Mouse (Mus musculus): Measurements from ENCODE around the gene Ace3. TPM values are rescaled to one million over a fixed set of nuclear protein-coding genes. Genes with fewer than 3 reads are reported as not detected.

Gene Ace3
- polyA plus RNA-seq, 1 experiment from 2014 or later: not detected

GRCm38 (mm10) chr11:105974593-105974992 lies 19.9 kb upstream of the Ace3 start:
- Histone ChIP-seq H3K9me3 (ENCODE audit: control insufficient read depth, low read length) (no peaks in the 10 kb centered on the region), H3K4me2 (replicated peaks; ENCODE audit: low read depth, low read length) (no peak overlapping the region), H3K36me3 (ENCODE audit: control insufficient read depth, insufficient read depth, low read length) (no peaks in the 10 kb centered on the region), H3K4me3 (ENCODE audit: low read length) (no peak overlapping the region), H3K27ac (ENCODE audit: low read depth, low read length) (no peak overlapping the region), H3K9ac (ENCODE audit: low read depth, low read length) (no peak overlapping the region), H3K27me3 (ENCODE audit: control insufficient read depth, insufficient read depth, low read length) (peaks cover 2% of the 10 kb centered on the region; the same call in 1 of the 2 replicates), H3K4me1 (ENCODE audit: control insufficient read depth, insufficient read depth, low read length) (no peaks in the 10 kb centered on the region)
- 91% methylated on average over 6 of the region's 6 CpGs for WGBS
- ATAC-seq (ENCODE audit: low FRiP score, low TSS enrichment): no peak

GRCm38 (mm10) chr11:105975050-105975449 lies 19.4 kb upstream of the Ace3 start:
- no peak overlapping the region for H3K4me2 ChIP-seq (replicated peaks; ENCODE audit: low read depth, low read length)
- H3K9me3 ChIP-seq (ENCODE audit: control insufficient read depth, low read length): no peaks in the 10 kb centered on the region
- no peak overlapping the region for H3K27ac ChIP-seq (ENCODE audit: low read depth, low read length)
- no peaks in the 10 kb centered on the region for H3K4me1 ChIP-seq (ENCODE audit: control insufficient read depth, insufficient read depth, low read length)
- H3K27me3 ChIP-seq (ENCODE audit: control insufficient read depth, insufficient read depth, low read length): no peaks in the 10 kb centered on the region
- no peak overlapping the region for H3K4me3 ChIP-seq (ENCODE audit: low read length)
- ATAC-seq (ENCODE audit: low FRiP score, low TSS enrichment): no peak
- no peak overlapping the region for H3K9ac ChIP-seq (ENCODE audit: low read depth, low read length)
- WGBS: 86% methylated on average over 3 of the region's 3 CpGs
- no peaks in the 10 kb centered on the region for H3K36me3 ChIP-seq (ENCODE audit: control insufficient read depth, insufficient read depth, low read length)

DNA sequence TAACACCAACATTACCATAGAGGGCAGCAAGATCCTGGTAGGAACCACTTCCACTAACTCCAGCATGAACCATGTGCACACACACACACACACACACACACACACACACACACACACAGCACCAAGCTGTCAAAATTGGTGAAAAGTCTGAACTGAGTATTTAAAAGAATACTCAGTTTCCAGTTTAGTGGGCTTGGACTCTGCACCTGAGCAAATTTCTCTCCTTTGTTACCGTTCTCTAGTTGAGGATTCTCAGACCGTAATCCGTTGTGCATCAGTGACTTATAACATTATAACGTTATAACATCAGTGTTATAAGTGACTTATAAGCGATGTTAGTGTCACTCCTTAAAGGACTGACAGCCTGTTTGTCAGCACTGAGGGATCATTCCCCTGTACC lies 18.8 kb upstream of the Ace3 start:
- Histone ChIP-seq H3K4me3 (ENCODE audit: low read length) (no peak overlapping the region), H3K27me3 (ENCODE audit: control insufficient read depth, insufficient read depth, low read length) (no peaks in the 10 kb centered on the region), H3K9ac (ENCODE audit: low read depth, low read length) (no peak overlapping the region), H3K4me1 (ENCODE audit: control insufficient read depth, insufficient read depth, low read length) (no peaks in the 10 kb centered on the region), H3K4me2 (replicated peaks; ENCODE audit: low read depth, low read length) (no peak overlapping the region), H3K27ac (ENCODE audit: low read depth, low read length) (no peak overlapping the region), H3K36me3 (ENCODE audit: control insufficient read depth, insufficient read depth, low read length) (no peaks in the 10 kb centered on the region), H3K9me3 (ENCODE audit: control insufficient read depth, low read length) (no peaks in the 10 kb centered on the region)
- ATAC-seq (ENCODE audit: low FRiP score, low TSS enrichment): no peak
- 87% methylated on average over 5 of the region's 5 CpGs for WGBS

- H3K27me3 ChIP-seq (ENCODE audit: control insufficient read depth, insufficient read depth, low read length): no peaks in the 10 kb centered on the region
- no peaks in the 10 kb centered on the region for H3K4me1 ChIP-seq (ENCODE audit: control insufficient read depth, insufficient read depth, low read length)
- H3K9me3 ChIP-seq (ENCODE audit: control insufficient read depth, low read length): no peaks in the 10 kb centered on the region
- no peak overlapping the region for H3K4me3 ChIP-seq (ENCODE audit: low read length)
- H3K36me3 ChIP-seq (ENCODE audit: control insufficient read depth, insufficient read depth, low read length): no peaks in the 10 kb centered on the region
- H3K27ac ChIP-seq (ENCODE audit: low read depth, low read length): no peak overlapping the region
- 82% methylated on average over 2 of the region's 2 CpGs for WGBS
- H3K4me2 ChIP-seq (replicated peaks; ENCODE audit: low read depth, low read length): no peak overlapping the region
- ATAC-seq (ENCODE audit: low FRiP score, low TSS enrichment): no peak
- no peak overlapping the region for H3K9ac ChIP-seq (ENCODE audit: low read depth, low read length)
These were observed 16.2 kb upstream of the Ace3 start for GRCm38 (mm10) chr11:105978232-105978631.

- Histone ChIP-seq H3K9ac (ENCODE audit: low read depth, low read length) (no peak overlapping the region), H3K4me3 (ENCODE audit: low read length) (no peak overlapping the region), H3K9me3 (ENCODE audit: control insufficient read depth, low read length) (no peaks in the 10 kb centered on the region), H3K27me3 (ENCODE audit: control insufficient read depth, insufficient read depth, low read length) (no peaks in the 10 kb centered on the region), H3K4me2 (replicated peaks; ENCODE audit: low read depth, low read length) (no peak overlapping the region), H3K36me3 (ENCODE audit: control insufficient read depth, insufficient read depth, low read length) (no peaks in the 10 kb centered on the region), H3K4me1 (ENCODE audit: control insufficient read depth, insufficient read depth, low read length) (no peaks in the 10 kb centered on the region), H3K27ac (ENCODE audit: low read depth, low read length) (no peak overlapping the region)
- no peak for ATAC-seq (ENCODE audit: low FRiP score, low TSS enrichment)
- 64% methylated on average over 5 of the region's 5 CpGs for WGBS
These were observed 15.8 kb upstream of the Ace3 start for GRCm38 (mm10) chr11:105978634-105979033.

- 76% methylated on average over 4 of the region's 4 CpGs for WGBS
These were observed 10.0 kb upstream of the Ace3 start for GRCm38 (mm10) chr11:105984452-105984851.

GRCm38 (mm10) chr11:105987446-105987845 lies 7.0 kb upstream of the Ace3 start:
- ATAC-seq (ENCODE audit: low FRiP score, low TSS enrichment): no peak
- no peaks in the 10 kb centered on the region for H3K27me3 ChIP-seq (ENCODE audit: control insufficient read depth, insufficient read depth, low read length)
- 76% methylated on average over 6 of the region's 6 CpGs for WGBS
- H3K9ac ChIP-seq (ENCODE audit: low read depth, low read length): no peak overlapping the region
- H3K4me3 ChIP-seq (ENCODE audit: low read length): no peak overlapping the region
- no peaks in the 10 kb centered on the region for H3K9me3 ChIP-seq (ENCODE audit: control insufficient read depth, low read length)
- H3K36me3 ChIP-seq (ENCODE audit: control insufficient read depth, insufficient read depth, low read length): no peaks in the 10 kb centered on the region
- no peak overlapping the region for H3K27ac ChIP-seq (ENCODE audit: low read depth, low read length)
- no peak overlapping the region for H3K4me2 ChIP-seq (replicated peaks; ENCODE audit: low read depth, low read length)
- no peaks in the 10 kb centered on the region for H3K4me1 ChIP-seq (ENCODE audit: control insufficient read depth, insufficient read depth, low read length)

More at GRCm38 (mm10) chr11:105984452-105984851, 10.0 kb upstream of the Ace3 start:
- Histone ChIP-seq H3K9me3 (ENCODE audit: control insufficient read depth, low read length) (no peaks in the 10 kb centered on the region), H3K27ac (ENCODE audit: low read depth, low read length) (no peak overlapping the region), H3K9ac (ENCODE audit: low read depth, low read length) (no peak overlapping the region), H3K27me3 (ENCODE audit: control insufficient read depth, insufficient read depth, low read length) (no peaks in the 10 kb centered on the region), H3K36me3 (ENCODE audit: control insufficient read depth, insufficient read depth, low read length) (no peaks in the 10 kb centered on the region), H3K4me3 (ENCODE audit: low read length) (no peak overlapping the region), H3K4me2 (replicated peaks; ENCODE audit: low read depth, low read length) (no peak overlapping the region), H3K4me1 (ENCODE audit: control insufficient read depth, insufficient read depth, low read length) (no peaks in the 10 kb centered on the region)
- ATAC-seq (ENCODE audit: low FRiP score, low TSS enrichment): no peak

DNA sequence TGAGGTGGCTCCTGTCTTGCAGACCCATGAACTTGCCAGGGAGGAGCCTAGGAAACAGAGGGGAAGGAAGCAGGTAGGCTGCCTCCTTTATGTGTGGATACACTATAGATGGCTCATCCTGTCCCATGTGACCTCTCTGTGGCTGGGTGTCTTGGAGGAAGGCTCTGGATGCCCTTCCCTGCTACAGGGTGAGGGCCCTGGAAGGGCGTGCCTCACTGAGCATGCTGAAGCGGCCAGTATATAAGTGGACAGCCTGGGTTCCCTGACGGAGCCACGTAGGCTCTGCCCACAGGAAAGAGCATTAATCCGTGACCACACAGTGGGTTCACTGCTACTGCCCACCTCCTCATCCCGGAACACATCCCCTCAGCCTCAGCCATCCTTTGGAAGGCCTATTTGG lies 5.0 kb upstream of the Ace3 start:
- Histone ChIP-seq H3K9ac (ENCODE audit: low read depth, low read length) (no peak overlapping the region), H3K27ac (ENCODE audit: low read depth, low read length) (no peak overlapping the region), H3K4me3 (ENCODE audit: low read length) (no peak overlapping the region), H3K9me3 (ENCODE audit: control insufficient read depth, low read length) (no peaks in the 10 kb centered on the region), H3K4me2 (replicated peaks; ENCODE audit: low read depth, low read length) (no peak overlapping the region), H3K27me3 (ENCODE audit: control insufficient read depth, insufficient read depth, low read length) (no peaks in the 10 kb centered on the region), H3K36me3 (ENCODE audit: control insufficient read depth, insufficient read depth, low read length) (no peaks in the 10 kb centered on the region), H3K4me1 (ENCODE audit: control insufficient read depth, insufficient read depth, low read length) (no peaks in the 10 kb centered on the region)
- ATAC-seq (ENCODE audit: low FRiP score, low TSS enrichment): no peak
- WGBS: 55% methylated on average over 6 of the region's 6 CpGs

- no peaks in the 10 kb centered on the region for H3K4me1 ChIP-seq (ENCODE audit: control insufficient read depth, insufficient read depth, low read length)
- no peak overlapping the region for H3K4me3 ChIP-seq (ENCODE audit: low read length)
- no peaks in the 10 kb centered on the region for H3K36me3 ChIP-seq (ENCODE audit: control insufficient read depth, insufficient read depth, low read length)
- no peak overlapping the region for H3K9ac ChIP-seq (ENCODE audit: low read depth, low read length)
- WGBS: 57% methylated on average over 2 of the region's 2 CpGs
- H3K9me3 ChIP-seq (ENCODE audit: control insufficient read depth, low read length): no peaks in the 10 kb centered on the region
- H3K4me2 ChIP-seq (replicated peaks; ENCODE audit: low read depth, low read length): no peak overlapping the region
- no peak for ATAC-seq (ENCODE audit: low FRiP score, low TSS enrichment)
- H3K27me3 ChIP-seq (ENCODE audit: control insufficient read depth, insufficient read depth, low read length): no peaks in the 10 kb centered on the region
- no peak overlapping the region for H3K27ac ChIP-seq (ENCODE audit: low read depth, low read length)
These were observed 4.2 kb upstream of the Ace3 start for GRCm38 (mm10) chr11:105990231-105990630.

GRCm38 (mm10) chr11:106000062-106000461 lies 5.6 kb downstream of the Ace3 start:
- Histone ChIP-seq H3K9me3 (ENCODE audit: control insufficient read depth, low read length) (no peaks in the 10 kb centered on the region), H3K4me2 (replicated peaks; ENCODE audit: low read depth, low read length) (no peak overlapping the region), H3K27ac (ENCODE audit: low read depth, low read length) (no peak overlapping the region), H3K36me3 (ENCODE audit: control insufficient read depth, insufficient read depth, low read length) (no peaks in the 10 kb centered on the region), H3K9ac (ENCODE audit: low read depth, low read length) (no peak overlapping the region), H3K4me1 (ENCODE audit: control insufficient read depth, insufficient read depth, low read length) (no peaks in the 10 kb centered on the region), H3K4me3 (ENCODE audit: low read length) (no peak overlapping the region), H3K27me3 (ENCODE audit: control insufficient read depth, insufficient read depth, low read length) (no peaks in the 10 kb centered on the region)
- WGBS: 95% methylated on average over 6 of the region's 6 CpGs
- no peak for ATAC-seq (ENCODE audit: low FRiP score, low TSS enrichment)
